Mouse (Mus musculus) urinary bladder, postnatal 0 days (tissue): ENCODE results near the gene Cox20. TPM values are rescaled to one million over a fixed set of nuclear protein-coding genes. Genes with fewer than 3 reads are reported as not detected.

ENCODE experiments used
- microRNA-seq: library from miRNA; unstranded; fragments of <30 nt; microRNA quantifications from one replicate; pipeline ENCODE4, GENCODE M21; 2016
- polyA plus RNA-seq: library from polyadenylated mRNA; unstranded; fragments of >200 nt; fragmentation: Nextera tagmentation; extraction: Ambion mirVana; gene quantifications from 2 replicates; pipeline ENCODE4 v1.2.1, GENCODE M21; 2015

The Cox20 gene
- polyA plus RNA-seq = 87.3 and 127 TPM in 2 replicates

DNA sequence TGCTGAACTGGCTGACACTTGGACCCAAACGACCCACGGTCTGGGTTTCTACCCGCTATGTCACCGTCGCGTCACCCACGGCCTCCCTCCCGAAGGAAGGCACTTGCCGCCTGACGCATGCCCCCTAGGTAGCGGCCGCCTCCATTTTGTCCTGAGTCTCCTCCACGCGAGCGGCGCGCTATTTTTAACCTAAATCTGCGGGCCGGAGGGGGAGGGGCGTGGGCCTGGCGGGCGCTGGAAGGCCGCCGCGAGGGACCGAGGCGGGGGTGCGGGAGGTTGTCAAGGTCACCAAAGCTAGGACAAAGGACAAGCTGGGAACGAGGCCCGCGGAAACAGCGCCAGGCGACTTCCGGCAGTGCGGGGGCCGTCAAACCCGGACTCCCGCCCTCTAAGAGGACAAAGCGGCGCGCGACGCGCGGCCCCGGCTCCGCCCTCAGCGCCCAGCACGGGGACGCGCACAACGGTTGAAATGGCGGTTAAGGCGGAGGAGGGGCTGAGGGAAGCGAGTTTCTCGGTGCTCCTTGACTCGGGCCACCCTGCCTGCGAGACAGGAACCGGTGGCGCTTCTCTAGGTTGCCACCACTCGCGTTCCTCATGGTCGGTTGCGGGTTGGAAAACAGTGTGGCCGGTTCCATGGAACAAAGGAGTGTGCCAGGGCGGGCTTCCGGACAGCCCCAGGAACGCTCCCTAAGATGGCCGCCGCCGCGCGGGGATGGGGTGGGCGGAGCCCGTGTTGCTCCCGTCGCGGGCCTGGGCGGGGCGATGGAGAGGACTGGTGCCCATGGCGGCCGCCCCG is at the start of gene Cox20:
Gene Cox20, plus strand, starts transcription at position 742 of the 796 bp plus-strand sequence.

DNA sequence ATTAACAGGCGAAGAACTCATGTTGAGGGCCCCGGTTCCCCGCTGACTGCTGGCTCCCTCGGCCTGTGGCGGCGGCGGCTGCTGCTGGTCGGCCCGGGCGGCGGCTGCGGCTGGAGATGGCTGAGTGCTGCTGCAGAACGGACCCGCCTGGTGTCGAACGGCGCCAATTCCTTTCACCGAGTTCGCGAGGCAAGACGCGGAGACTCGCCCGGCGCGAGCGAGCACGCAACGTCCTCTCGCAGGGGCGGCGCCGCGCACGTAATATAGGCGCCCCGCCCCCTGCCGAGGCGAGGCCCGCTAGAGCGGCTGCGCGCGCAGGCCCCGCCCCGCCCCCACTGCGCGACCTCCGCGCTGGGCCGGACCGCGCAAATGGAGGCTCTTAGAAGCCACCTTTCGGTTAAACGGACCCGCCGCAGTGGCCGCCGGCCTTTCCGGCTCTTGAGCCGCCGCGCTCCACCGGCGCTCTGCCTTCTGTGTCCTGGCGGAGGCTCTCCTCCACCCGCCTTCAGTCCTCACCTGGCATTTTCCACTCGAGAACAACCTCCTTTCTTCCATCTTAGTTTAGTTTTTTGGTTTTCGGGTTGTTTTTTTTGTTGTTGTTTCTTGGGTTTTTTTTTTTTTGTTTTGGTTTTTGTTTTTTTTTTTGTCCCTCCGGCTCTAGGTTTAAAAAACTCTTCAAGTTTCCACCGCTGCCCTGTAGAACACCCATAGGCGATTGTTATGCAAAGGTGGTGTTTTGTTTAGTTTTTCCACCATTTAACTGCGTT is 18.8 kb downstream of the Cox20 start, which contains the start of gene Hnrnpu:
Gene Hnrnpu, minus strand, starts transcription at position 247 of the 767 bp plus-strand sequence.

Small RNA genes lying within 50 kb of the gene (microRNA-seq; reads per million reads assigned to microRNA genes)
- not detected for gene Gm27458

Other genes starting within 250 kb of the Cox20 start
- 29.1 and 34.9 TPM in 2 replicates for gene Desi2, start 131.7 kb upstream of the Cox20 start, polyA plus RNA-seq
- gene Hnrnpu, start 18.7 kb downstream of the Cox20 start, polyA plus RNA-seq = 115 and 141 TPM in 2 replicates
- 3.2 and 3.6 TPM in 2 replicates for gene Efcab2, start 87.0 kb downstream of the Cox20 start, polyA plus RNA-seq
- gene Kif26b, start 210.0 kb downstream of the Cox20 start, polyA plus RNA-seq = 0.63 and 0.92 TPM in 2 replicates